Mouse (Mus musculus): ENCODE data around the gene Chst14.
A peak's percentile ranks its signal among the peaks of the same experiment; 100 is the strongest.

Gene Chst14

DNA sequence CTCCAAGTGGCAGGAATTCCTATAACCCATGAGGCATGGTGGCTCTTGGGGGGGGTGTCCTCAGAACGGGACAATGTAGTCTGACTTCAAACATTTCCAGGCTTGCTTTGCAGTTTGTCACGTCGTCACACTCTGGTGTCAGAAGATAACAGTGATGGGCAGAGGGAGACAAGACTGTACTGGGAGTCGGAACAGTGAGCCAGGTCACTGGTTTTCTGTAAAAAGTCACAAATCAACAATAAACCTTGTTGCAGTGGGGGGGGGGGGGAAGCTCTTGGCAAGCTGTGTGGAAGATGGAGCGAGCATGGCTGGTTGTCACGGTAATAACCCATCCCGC is 37.3 kb downstream of the Chst14 start:
- DNase-seq (ENCODE audit: low spot score): no peak

DNA sequence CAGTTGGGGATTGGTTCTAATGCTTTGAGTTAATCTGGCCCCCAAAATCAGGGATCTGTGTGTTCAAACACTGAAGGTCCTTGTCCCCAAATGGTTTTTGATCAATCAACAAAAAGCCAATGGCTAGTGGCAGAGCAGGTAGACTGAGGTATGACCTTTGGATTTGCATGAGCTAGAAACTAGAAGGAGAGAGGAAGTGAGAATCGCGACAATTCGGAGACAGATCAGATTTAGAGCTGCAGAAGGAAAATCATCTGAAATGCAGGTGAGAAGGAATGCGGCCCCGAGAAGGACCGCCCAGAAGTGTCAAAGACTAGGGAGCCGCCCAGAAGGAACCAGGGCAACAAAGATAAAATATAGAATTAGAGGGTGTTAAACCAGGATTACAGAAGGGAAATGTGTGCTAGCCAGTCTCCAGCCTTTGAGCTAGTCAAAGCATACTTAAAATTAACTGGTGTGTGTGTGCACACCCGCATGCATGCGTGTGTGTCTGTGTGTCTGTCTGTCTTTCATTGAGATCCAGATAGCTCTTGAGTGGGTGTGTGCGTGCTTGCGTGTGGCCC is 43.4 kb downstream of the Chst14 start:
- DNase-seq (ENCODE audit: low spot score): no peak

DNA sequence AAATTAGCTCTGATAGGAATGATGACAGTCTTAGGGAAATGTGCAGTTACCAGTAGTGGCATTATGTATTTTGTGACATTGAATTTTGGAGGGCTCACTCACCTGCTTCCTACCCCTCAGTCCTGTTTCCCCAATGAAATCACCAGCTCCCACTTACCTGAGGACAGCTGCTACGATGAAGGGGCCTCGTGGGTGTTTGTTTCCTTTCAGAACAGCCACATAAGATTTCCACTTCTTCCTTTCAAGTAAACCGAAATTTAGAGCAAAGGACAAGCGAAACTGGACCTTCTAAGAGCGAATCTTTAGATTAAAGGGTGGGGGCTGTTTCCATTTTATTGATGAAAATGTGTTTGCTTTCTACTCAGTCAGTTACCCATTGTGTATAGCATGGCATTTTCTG is 45.8 kb downstream of the Chst14 start:
- no peak for DNase-seq (ENCODE audit: low spot score)

DNA sequence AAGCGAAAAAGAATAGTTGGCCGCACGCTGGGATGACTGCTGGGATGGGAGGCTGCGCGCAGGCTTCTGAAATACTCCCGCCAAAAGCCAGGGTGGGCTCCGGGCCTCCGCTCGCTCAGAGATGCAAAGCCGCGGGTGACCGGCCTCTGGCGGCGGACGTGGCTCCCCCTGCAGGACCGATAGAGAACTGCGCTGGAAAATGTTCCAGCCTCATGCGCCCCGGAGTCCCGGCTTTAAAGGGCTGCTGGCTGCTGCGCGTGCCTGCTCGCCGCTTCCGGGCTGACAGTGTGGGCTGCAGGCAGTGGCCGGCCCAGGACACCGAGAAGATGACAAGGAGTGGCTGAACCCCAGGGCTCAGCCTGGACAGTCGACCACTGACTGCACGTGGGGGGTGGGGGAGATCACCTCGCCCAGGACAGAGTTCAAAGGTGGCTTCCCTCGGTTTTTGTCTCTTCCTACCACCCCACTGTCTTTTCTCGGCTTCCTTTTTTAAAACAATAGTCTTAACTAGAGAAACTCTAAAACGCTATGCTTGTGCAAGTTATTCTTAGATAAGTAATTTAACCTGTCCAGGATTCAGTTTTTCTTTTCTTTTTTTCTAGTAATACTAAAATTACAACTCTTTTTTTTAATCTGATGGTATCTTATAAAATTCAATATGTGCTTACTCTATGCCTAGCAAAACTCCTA is 46.5 kb downstream of the Chst14 start:
- peak; percentile 70 for DNase-seq (ENCODE audit: low spot score)

DNA sequence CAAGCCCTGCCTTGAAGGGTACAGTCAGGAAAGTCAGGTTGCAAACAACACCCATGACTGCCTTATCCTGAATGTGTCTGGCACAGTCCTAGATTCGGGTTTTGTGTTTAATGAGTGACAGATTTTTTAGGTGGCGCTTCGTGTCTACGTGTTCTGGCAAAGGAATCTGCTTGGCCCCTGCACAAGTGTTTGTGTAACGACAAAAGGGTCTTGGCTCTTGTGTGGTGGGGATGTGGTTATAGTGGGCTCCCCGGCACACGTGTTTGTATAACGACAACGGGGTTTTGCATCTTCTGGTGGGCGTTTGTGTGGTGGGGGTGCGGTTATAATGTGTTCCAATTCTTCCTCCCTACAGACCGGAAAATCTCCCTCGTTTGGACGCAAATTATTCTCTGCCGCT is 49.6 kb downstream of the Chst14 start:
- DNase-seq (ENCODE audit: low spot score): no peak

DNA sequence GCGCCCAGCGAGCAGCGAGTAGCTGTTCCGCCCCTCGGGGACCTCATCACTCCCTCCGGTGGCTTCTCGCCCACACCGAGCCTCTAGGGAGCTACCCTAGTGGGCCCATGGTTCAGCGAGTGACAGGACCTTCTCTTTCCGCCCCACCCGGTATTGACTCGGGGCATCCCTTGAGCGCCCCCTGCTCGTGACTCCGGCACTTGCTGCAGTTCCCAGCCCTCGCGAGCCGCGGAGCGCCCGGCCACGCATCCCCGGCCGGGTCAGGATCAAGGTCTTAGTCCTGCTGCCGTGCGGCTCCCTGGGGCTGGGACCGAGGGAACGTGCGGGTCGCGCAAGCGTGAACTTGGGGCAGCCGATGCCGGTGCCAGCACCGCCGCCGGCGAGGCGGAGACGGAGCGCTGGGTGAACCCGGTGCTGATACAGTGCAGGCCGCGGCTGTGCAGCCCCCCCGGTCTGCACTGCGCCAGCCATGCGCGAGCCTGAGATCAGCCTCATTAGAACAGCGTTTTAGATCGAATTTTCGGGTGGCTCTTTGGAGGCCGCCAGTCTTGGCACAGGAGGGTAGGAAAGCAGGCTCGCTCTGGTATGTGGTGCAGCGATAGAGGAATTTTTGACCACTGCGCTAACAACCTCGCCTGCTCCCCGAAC is 50.1 kb downstream of the Chst14 start:
- DNase-seq (ENCODE audit: low spot score): peak; percentile 78

DNA sequence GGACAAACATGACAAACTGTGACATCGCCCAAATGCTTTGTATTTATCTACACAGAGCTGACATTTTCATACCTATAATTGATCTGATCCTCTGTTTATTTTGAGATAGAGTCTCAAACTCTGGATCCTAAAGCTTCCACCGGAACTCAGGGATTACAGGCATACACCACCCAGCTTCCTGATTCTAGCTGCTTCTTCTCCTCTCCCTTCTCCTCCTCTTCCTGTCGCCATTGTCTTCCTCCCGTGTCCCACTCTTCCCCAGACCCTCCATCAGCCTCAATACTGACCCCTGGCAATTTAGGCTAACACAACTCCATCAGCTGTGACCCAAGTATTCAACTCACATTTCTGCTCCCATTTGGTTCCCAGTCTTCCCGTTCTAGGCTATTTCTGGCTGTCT is 50.6 kb downstream of the Chst14 start:
- DNase-seq (ENCODE audit: low spot score): no peak

DNA sequence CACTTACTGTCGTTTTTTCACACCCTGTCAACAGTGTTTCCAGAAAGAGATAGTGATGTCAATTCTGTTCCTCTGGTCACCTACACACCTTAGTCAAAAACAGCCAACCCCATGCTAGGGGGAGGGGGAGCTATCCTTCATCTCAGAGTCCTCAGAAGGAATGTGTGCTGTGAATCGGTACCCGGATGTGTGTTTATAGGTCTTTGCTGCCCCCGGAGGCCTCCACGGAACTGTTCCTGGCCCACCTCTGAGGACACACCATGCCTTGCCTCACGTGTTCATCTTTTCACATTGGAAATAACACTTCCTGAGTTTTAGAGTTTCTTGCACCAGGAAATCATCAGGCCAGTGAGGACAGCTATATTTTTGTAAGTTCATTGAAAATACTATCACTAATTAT is 51.8 kb downstream of the Chst14 start:
- DNase-seq (ENCODE audit: low spot score): no peak
